Mouse (Mus musculus) liver, embryonic 14.5 days (tissue): Measurements from ENCODE around the gene Gm13723.

ENCODE experiments used
- CTCF ChIP-seq: IDR thresholded peaks from 2 replicates; pipeline ENCODE4 v1.5.1; 2016; ENCODE audit warnings: antibody characterized with exemption, low read depth, control low read depth
- EP300 ChIP-seq: IDR thresholded peaks from 2 replicates; pipeline ENCODE4 v1.6.1; 2016; ENCODE audit warnings: antibody characterized with exemption, low read depth

DNA sequence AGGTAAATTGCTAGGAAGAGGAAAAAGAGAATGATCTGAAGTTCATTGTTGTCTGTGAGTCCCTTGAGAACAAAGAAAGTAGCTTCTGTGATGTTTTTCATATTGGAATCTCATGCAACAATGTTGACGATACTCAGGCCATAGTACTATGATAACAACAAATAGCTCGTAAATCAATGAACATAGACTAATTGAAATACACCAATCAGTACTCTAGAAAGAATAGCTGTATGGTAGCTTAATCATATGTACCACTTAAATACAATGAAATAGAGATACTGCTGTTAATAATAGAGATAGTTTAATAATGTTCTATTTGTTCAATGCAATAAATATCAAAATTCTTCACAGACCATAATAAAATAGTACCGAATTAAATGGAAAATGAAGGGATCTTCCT lies 23.0 kb downstream of the Gm13723 start, which contains the start of gene Olfr1095:
- TF ChIP-seq CTCF (no peak), EP300 (no peak)
